9 mouse cellular contexts compared by ENCODE assay signal in the genomic region with DNA sequence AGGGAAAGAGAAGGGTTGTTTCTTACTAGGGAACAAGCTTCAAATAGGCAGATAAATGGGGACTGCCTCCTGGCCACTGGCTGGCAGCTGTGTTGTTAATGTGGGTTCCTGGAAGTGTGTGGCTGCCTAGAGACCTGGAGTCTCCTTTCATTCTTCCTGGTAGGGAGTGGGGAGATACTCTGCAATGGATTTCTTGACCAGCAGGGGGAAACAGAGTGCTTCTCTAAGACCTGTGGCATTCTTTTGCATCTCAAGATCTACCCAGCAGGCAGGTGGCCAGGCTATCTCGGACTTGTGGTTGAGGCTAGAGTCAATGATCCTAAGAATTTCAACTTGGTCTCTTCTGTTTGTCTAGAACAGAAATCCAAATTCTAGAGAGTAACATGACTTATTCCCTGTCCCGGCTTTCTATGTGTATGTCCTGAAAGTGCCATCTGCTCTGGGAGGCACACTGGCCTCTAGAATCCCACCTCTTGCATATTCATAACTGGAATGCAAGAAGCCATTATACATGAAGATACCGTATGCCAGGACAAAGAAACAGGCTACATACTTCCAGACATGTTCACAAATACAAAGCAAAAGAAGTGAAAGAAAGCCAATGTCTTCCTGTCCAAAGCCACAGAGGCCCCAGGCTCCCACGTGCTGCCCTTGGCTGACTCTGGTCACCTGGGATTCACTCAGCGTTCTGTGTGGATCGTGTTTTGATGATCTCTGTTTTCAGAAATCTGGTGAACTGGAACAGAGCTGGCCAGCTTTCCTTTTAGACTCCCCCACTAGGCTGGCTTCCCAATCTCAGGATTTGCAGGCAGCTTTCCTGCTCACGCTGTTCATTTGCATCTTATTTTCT. TPM values are rescaled to one million over a fixed set of nuclear protein-coding genes. Genes with fewer than 3 reads are reported as not detected.
DNase-seq lines count a peak whose midpoint lies in the region; ATAC-seq and TF ChIP-seq lines count a peak whose summit lies in the region.
"Had no signal": no experiment of that assay in that cellular context is flagged by ENCODE, and none has a peak within 500 bp of the region (broad histone marks: within the 10 kb centered on the region; RNA-seq: fewer than 3 reads in every experiment).

No protein-coding gene starts in this region.

- no peaks in the 10 kb centered on the region for H3K9me3 ChIP-seq in ES-Bruce4 (replicated peaks; ENCODE audit: control insufficient read depth, insufficient read depth, low read length, poor library complexity, severe bottlenecking)
- H3K9me3 ChIP-seq in heart, postnatal 0 days (replicated peaks; ENCODE audit: control insufficient read depth, low read length), result no peaks in the 10 kb centered on the region
- H3K9me3 ChIP-seq in lung, embryonic 14.5 days (ENCODE audit: low read depth, low read length), result no peaks in the 10 kb centered on the region

- no peak for TF ChIP-seq EP300 in ES-Bruce4 (IDR thresholded peaks at IDR 0.05; ENCODE audit: insufficient read depth, low read depth, low read length)
- no peak for TF ChIP-seq EP300 in heart, postnatal 0 days (IDR thresholded peaks at IDR 0.05; ENCODE audit: low read depth)

- H3K9ac ChIP-seq in ES-Bruce4 (ENCODE audit: low read depth, poor library complexity, severe bottlenecking), result no peak overlapping the region
- no peak overlapping the region for H3K9ac ChIP-seq in heart, postnatal 0 days (replicated peaks; ENCODE audit: low read depth, low read length)
- no peak overlapping the region for H3K9ac ChIP-seq in lung, embryonic 14.5 days

- peak; percentile 83 for DNase-seq in adrenal gland, postnatal 10 days
- peak; percentile 54 for DNase-seq in embryo, embryonic 9.5 days (ENCODE audit: extremely low spot score)
- peak; percentile 53 for DNase-seq in heart, postnatal 0 days (ENCODE audit: low spot score)
- DNase-seq in kidney, postnatal 4 days, result peak; percentile 70 to 79
- DNase-seq in lung, embryonic 14.5 days, result peak; percentile 87
- DNase-seq in retina, postnatal 7 days (ENCODE audit: low read depth, low spot score), result peak; percentile 27
- DNase-seq in B cell, adult 2 months, result no peak

- H3K4me1 ChIP-seq in ES-Bruce4 (ENCODE audit: control insufficient read depth, insufficient read depth, low read length), result no peaks in the 10 kb centered on the region
- no peaks in the 10 kb centered on the region for H3K4me1 ChIP-seq in heart, postnatal 0 days (ENCODE audit: control insufficient read depth, insufficient read depth)
- H3K4me1 ChIP-seq in lung, embryonic 14.5 days (ENCODE audit: insufficient read depth), result no peaks in the 10 kb centered on the region

- ATAC-seq in heart, postnatal 0 days (ENCODE audit: insufficient read depth, low read depth), result no peak
- ATAC-seq in lung, embryonic 14.5 days (ENCODE audit: insufficient read depth), result no peak; the same call in 1 of the 2 replicates

- H3K36me3 ChIP-seq in ES-Bruce4 (ENCODE audit: control insufficient read depth, insufficient read depth, low read length, poor library complexity, severe bottlenecking), result no peaks in the 10 kb centered on the region
- no peaks in the 10 kb centered on the region for H3K36me3 ChIP-seq in heart, postnatal 0 days (replicated peaks; ENCODE audit: control insufficient read depth, insufficient read depth, low read length)
- H3K36me3 ChIP-seq in lung, embryonic 14.5 days (ENCODE audit: insufficient read depth), result no peaks in the 10 kb centered on the region

- no peak for TF ChIP-seq POLR2A in ES-Bruce4 (IDR thresholded peaks at IDR 0.05; ENCODE audit: insufficient read depth, low read length)

- H3K4me2 ChIP-seq in heart, postnatal 0 days (ENCODE audit: low read depth, low read length), result no peak overlapping the region
- H3K4me2 ChIP-seq in lung, embryonic 14.5 days, result no peak overlapping the region

- H3K27me3 ChIP-seq in ES-Bruce4 (ENCODE audit: control insufficient read depth, insufficient read depth, low read length, poor library complexity, severe bottlenecking), result no peaks in the 10 kb centered on the region
- no peaks in the 10 kb centered on the region for H3K27me3 ChIP-seq in heart, postnatal 0 days (ENCODE audit: control insufficient read depth, insufficient read depth, low read length)
- no peaks in the 10 kb centered on the region for H3K27me3 ChIP-seq in lung, embryonic 14.5 days (ENCODE audit: insufficient read depth, low read length)

- WGBS in heart, postnatal 0 days, result 54% methylated on average over 7 of the region's 7 CpGs
- 54% methylated on average over 7 of the region's 7 CpGs for WGBS in lung, embryonic 14.5 days

- no peak overlapping the region for H3K27ac ChIP-seq in ES-Bruce4 (ENCODE audit: insufficient read depth, low read length)
- no peak overlapping the region for H3K27ac ChIP-seq in heart, postnatal 0 days (ENCODE audit: low read depth)
- H3K27ac ChIP-seq in lung, embryonic 14.5 days (ENCODE audit: low read depth), result no peak overlapping the region

- TF ChIP-seq CTCF in ES-Bruce4 (IDR thresholded peaks at IDR 0.05; ENCODE audit: low read depth, low read length), result peak; percentile 47
- TF ChIP-seq CTCF in heart, postnatal 0 days (IDR thresholded peaks at IDR 0.05; ENCODE audit: low read depth), result peak; percentile 79
- TF ChIP-seq CTCF in lung, embryonic 14.5 days (IDR thresholded peaks at IDR 0.05; ENCODE audit: low read depth), result peak; percentile 87

- no peak overlapping the region for H3K4me3 ChIP-seq in ES-Bruce4 (ENCODE audit: low read depth, low read length)
- no peak overlapping the region for H3K4me3 ChIP-seq in heart, postnatal 0 days (ENCODE audit: low read depth, low read length)
- H3K4me3 ChIP-seq in lung, embryonic 14.5 days (ENCODE audit: low read depth, low read length), result no peak overlapping the region

RNA-seq across cellular contexts. Expression of a gene that starts 3.6 kb away (rescaled TPM):
- not detected in 2 replicates for polyA plus RNA-seq in ES-Bruce4 (2011; ENCODE audit: insufficient read depth, insufficient read length, low read depth, missing spikeins)
- total RNA-seq in adrenal gland, postnatal 10 days (2021), result not detected
- total RNA-seq in heart, postnatal 0 days (2014; rRNA removed; ENCODE audit: low replicate concordance), result not detected in 2 replicates
- 0.03 TPM in 1 of 2 replicates, not detected in the other for polyA plus RNA-seq in heart, postnatal 0 days (2015; fragmentation: Nextera tagmentation; extraction: Ambion mirVana)
- polyA plus RNA-seq in lung, embryonic 14.5 days (2014; fragmentation: Nextera tagmentation; extraction: Ambion mirVana), result not detected in 2 replicates
- polyA plus RNA-seq: spleen, adult 2 months had no signal

Comparison
In these comparisons a context has a peak if more than half of its experiments do, and no peak if none do; other contexts are left out.
1. DNase-seq: peak in adrenal gland, postnatal 10 days (single experiment), embryo, embryonic 9.5 days (single experiment), heart, postnatal 0 days (single experiment), kidney, postnatal 4 days (2 of 2), lung, embryonic 14.5 days (single experiment) and retina, postnatal 7 days (single experiment); none in B cell, adult 2 months (0 of 2).
2. Peak in every context shown above with its lines, with median percentiles within 50 percentile points of each other: CTCF ChIP-seq.